Mouse (Mus musculus): Measurements from ENCODE around the gene 1700056E22Rik.

1700056E22Rik gene

DNA sequence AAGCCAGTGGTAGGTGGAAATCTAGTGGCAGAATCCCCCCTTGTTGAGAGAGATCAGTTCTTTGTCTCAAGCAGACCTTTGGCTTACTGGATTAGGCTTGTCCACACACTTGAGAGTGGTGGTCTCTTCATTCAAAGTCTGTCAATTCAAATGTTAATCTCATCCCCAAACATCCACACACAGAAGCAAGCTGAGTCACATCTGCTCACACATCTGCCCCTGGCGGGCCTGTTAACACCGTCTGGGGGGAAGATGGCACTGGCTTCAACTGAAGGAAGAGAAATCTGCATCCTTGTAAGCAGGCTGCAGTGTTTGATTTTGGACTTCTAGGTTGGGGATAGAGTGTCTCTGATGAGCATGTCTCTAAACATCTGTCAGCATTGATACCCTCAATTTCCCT is 10.1 kb downstream of the 1700056E22Rik start:
- in situ Hi-C loops (cut with MboI; ENCODE audit: low sequenced_read_pairs): no loop called here

DNA sequence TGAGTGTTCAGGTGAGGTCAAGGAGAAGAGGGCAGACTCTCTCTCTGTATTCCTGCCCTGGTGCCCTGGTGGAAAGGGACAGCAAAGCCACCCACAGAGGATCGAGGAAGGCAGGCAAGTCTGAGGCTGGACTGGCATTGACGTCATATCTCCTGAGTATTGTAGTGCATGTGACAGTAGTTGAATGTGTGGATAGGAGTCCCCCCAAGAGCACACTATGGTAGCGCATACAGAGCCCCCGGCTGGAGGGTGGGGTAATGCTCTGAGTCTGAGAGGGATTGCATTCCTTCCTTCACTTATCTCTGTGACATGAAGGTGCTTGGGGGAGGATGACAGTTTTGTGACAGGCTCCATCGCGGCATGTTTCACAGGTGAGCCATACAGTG is 14.4 kb downstream of the 1700056E22Rik start:
- in situ Hi-C loops (cut with MboI; ENCODE audit: low sequenced_read_pairs): no loop called here

DNA sequence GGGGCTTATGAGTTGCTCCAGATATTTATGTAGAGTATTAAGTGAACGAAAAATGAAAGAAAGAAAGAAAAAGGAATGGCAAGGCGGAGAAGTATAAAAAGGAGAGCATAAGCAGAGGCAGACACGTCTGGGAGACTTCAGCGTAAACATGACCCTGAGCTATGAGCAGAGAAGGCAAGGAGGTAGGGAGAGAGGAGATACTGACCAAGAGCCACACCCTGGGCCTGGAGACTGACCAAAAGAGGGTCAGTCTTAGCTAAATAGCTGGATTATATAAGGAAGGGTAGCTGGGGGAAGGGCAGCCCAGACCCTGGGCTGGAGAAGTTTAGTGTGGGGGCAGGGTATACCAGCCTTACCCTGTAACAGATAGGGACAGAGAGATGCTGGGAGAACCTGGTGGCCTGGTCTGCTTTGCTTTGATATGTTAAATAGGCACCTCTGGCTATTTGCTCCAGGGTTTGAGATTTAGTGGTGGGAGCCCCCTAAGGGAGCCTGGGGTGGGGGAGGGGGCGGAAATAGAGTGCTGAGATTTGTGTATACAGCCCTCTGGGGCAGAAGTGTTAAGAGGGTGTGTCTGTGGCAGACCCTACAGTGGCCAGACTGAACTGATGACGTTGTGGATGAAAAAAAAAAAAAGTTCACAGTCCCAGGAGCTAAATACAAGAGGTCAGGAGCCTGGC is 14.9 kb downstream of the 1700056E22Rik start:
- in situ Hi-C loops (cut with MboI; ENCODE audit: low sequenced_read_pairs): no loop called here

DNA sequence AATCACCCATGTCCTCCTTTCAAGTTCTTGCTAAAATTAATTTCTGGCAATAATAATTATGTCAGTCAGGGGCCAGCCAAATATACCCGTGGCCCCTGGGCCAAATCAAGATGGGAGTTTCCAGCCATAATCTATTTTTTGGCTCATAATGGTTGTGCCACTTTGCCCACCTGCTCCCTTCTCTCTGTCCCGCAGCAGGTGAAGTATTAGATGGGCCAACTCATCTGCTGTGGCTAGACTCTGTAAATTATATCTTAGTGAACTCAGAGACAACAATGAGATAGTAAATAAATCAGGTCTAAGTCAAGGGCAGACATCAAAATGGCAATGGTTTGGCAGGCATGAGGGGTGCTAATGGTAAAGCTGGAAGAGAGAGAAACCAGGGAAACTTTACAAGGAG is 16.5 kb downstream of the 1700056E22Rik start:
- in situ Hi-C loops (cut with MboI; ENCODE audit: low sequenced_read_pairs): no loop called here

DNA sequence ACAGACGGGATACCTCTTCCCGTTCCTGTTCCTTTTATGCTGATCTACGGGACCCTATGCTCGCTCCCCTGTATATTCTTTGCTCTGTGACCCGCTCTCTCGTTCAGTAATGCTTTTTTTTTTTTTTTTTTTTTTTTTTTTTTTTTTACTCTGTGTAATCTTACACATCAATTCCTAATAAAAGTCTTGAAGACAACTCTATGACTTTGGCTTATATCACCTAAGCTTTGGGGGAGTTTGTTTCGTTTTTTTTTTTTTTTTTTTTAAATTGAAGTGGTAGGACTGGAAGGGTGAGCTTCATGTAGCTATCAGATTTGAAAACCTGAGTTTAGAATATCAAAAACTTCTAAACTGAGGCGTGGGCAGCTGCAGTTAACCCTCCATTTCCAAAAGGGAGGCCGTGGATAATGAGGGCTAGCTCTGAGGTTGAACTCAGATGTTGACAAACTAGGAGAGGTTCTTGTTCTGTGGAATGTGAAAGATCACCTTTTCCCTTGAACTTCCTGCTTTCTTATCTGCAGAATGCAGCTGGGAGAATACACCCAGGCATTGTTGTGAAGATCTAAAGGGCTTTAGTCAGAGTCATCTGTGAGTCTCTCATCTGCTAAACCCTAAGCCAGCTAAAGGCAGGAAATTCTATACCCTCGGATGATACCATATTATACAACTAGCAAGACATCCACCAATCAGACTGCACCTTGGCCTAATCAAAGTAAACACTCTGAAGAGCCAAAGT is 17.9 kb downstream of the 1700056E22Rik start:
- in situ Hi-C loops (cut with MboI; ENCODE audit: low sequenced_read_pairs): no loop called here

DNA sequence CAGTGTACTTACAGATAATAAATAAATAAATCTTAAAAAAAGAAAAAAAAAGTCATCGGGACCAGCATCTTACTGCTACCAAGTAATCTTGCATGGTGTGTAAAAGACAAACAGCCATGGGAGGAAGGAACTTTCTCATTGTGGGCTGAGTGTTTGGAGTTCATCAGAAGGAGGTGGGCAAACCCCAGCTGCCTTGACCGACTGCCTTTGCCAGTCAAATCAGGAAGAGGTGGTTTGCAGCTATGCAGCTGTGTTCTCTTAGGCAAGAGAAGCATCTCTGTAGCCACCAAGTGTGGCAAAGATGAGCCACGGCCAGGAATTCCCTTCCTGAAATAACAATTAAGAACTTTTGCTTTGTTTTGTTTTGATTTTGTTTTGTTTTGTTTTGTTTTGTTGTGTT is 20.0 kb downstream of the 1700056E22Rik start:
- in situ Hi-C loops (cut with MboI; ENCODE audit: low sequenced_read_pairs): no loop called here

DNA sequence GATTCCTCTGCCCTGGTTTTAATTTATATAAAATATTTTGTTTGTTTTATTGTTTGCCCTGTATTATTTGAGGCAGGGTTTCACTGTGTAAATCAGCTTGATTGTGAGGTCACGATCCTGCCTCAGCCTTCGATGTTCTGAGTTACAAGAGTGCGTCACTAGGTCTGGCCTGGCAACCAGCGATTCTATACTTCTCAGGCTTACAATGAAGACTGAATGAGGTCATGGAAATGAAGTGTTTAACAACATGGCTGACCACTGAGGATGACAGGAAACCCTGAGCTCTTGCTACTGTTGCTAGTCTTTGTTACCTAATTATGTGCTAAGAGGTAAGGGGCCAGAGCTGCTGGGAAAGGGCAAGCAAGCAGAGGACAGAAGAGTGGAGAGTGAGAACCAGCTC is 21.0 kb downstream of the 1700056E22Rik start, which contains the start of gene Dusp10:
Gene Dusp10 (plus strand): TSS at position 197 of the 400 bp plus-strand sequence.
- in situ Hi-C loops (cut with MboI; ENCODE audit: low sequenced_read_pairs): no loop called here

DNA sequence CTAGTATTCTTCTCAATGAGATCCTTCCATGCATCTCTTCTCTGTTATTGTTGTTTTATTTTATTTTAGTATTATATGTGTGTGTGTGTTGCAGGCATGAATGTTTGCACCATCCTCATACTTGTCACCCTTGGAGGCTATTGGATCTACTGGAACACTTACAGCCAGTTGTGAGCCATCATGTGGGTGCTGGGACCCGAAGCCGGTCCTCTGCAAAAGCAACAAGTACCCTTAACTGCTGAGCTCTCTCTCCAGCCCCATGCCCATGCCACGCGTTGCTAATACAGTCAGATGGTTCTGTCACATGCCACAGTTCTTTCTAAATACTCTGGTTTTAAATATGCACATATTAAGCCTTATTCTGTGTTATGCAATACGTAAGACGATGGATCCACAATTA is 22.8 kb downstream of the 1700056E22Rik start:
- in situ Hi-C loops (cut with MboI; ENCODE audit: low sequenced_read_pairs): no loop called here

DNA sequence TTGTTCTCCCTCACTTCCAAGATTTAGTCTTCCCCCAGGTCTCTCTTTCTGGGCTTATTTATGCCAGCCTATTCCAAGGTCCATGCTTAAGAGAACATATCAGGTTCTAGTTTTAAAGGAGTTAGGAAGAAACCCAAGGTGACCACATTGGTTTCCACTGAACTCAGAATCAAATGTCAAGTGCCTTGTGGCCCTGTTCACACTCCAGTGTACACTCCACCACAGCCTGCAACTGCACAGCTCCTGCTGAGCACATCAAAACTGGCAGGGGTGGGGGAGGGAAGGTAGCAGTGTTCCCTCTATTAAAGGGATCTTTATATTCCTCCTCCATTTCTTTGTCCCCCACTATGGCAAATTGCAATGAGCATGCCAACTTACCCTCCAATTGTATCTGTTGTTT is 28.0 kb downstream of the 1700056E22Rik start:
- in situ Hi-C loops (cut with MboI; ENCODE audit: low sequenced_read_pairs): no loop called here

DNA sequence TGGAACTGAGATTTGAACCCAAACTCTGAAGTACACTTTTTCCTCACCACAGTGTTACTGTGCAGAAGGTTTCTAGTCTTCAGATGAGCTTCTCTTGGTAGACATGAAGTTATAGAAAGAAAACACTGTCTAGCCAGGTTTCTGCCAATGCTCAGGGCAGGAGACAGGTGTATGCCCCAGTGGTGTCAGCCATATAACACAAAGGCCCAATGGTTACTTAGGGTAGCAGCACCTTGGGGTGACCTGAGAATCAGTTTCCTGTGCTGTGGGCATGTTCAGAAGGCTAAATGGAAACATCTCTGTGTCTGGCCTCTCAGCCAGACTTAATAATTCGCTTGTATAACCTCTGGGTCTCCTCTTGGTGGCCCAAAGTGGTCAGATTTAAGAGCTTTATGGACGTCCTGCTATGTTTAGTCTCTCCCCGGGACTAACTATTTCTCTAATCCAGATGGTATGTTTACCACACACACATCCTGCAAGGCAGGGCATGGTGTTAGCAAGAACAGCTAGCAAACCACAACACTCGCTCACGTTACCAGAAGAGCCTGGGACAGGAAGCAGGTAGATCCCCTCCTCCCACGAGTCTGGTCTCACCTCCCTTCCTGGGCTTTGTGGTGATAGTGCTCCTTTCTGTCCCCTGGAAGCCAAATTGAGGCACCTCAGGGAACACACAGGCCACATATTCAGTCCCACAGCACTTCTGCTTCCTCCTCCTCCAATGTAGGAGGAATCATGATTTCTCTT is 28.6 kb downstream of the 1700056E22Rik start:
- in situ Hi-C loops (cut with MboI; ENCODE audit: low sequenced_read_pairs): no loop called here

DNA sequence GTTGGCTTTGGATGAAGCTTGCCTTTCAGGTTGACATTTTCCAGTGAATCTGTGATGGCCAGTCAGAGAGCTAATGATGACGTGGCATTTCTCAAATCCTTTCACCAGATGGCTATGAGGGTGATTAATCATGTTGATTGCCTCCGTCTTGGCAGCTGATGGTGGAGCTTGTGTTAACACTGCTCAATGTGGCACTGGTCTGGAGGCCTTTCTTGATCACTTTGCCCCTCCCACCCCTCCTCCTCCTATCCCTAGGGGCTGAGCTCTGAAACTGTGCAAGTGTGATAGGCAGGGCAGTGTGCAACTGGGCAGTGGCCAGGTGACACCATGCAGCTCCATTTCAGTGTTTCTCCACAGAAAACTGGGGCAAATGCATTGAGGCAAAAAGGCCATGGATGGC is 29.8 kb downstream of the 1700056E22Rik start:
- in situ Hi-C loops (cut with MboI; ENCODE audit: low sequenced_read_pairs): no loop called here

DNA sequence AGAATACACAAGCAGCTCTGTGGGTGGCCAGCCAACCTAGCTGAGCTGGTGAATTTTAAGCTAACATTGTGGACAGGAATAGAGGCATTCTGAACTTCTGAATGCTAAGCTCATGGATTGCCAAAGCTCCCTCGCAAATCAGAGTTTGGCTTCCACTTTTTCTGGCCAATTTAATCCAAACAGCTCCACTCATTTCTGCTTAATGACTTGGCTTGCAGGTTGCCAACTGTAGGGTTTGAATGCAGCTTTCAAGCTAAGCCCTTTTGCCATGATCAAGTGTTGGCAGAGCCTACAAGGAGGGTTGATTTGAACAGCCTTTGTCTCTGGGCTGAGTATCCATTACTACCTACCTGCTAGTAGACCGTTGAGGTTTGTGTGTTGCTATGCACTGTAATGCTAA is 31.6 kb downstream of the 1700056E22Rik start:
- in situ Hi-C loops (cut with MboI; ENCODE audit: low sequenced_read_pairs): no loop called here

DNA sequence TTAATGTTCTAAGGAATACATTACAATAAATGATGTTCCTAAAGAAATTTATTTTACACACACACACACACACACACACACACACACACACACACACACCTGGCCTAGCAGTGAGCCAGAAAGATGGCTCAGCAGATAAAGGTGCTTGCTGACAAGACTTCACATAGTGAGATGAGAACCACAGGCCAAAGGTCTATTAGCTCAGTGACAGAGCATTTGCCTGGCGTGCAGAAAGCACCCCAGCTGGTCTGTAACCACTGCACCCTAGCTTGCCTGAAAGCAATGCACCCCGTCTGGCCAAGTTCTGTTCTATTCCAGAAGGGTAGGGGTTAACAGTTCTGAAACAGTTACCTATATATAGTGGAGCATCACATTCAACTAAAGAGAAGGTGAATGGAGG is 36.9 kb downstream of the 1700056E22Rik start:
- in situ Hi-C loops (cut with MboI; ENCODE audit: low sequenced_read_pairs): no loop called here

DNA sequence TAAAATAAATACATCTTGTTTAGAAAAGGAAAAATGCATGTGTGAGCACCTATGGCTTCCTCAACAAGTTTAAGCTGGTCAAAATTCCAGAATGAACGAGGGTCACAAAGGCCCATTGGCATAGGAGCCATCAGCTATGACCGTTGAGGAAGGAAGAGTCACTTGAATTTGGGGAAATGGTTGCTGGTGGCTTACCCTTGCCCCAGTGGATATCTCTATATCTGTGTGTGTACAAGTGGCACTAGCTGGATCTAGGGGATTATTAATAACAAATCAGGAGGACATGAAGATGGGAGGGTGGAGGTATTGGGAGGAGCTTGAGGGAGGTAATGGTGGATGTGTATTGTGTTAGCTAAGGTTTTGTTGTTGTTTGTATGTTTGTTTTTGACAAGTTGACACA is 42.2 kb downstream of the 1700056E22Rik start:
- in situ Hi-C loops (cut with MboI; ENCODE audit: low sequenced_read_pairs): no loop called here

DNA sequence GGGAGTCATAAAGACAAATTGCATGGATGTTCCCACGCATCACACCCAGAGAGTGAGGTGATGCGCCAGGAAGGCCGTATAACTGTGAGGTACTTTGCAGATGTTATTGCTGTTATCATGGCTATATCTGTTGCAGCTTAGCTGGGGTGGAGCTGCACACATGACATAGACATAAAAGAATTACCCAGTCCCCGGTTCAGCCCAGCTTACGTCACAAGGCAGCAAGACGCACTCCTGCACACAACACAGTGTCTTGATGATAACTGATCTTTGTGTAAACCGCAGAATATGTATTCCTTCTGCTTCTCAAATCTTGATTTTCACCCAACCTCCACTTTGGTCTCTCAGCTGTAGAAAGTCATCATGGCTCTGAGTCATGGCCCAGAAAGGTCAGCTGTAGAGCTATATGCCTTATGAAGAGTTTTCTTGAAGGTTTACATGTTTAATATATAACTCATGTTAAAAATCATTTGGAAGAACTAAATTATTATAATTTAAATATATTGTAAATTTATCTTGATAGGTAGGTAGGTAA is 46.3 kb downstream of the 1700056E22Rik start:
- in situ Hi-C loops (cut with MboI; ENCODE audit: low sequenced_read_pairs): no loop called here
